Mouse (Mus musculus): ENCODE data around the gene Chd2.

DNA sequence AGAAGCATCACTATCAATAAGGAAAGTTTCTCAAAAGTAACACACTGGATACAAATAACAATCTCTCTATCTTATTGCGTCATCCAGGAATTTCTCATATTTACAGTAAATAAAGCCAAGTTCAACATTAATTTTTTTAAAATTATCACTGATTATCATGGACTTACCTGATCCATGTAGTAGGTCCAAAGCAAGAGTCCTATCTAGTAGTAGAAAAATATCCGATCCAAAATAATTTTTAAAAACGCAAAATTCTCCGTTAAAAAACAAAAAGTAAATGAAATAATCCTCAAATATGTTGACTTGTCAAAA lies 595 bp downstream of the Chd2 start:
- no peak for TF ChIP-seq CTCF (IDR thresholded peaks at IDR 0.05; ENCODE audit: control insufficient read depth, insufficient read depth, insufficient read length)
- no peak for TF ChIP-seq MYOD1 (IDR thresholded peaks at IDR 0.05; ENCODE audit: control insufficient read depth, insufficient read length, low read depth)
- no peak for TF ChIP-seq USF1 (IDR thresholded peaks at IDR 0.05; ENCODE audit: low read depth)
- TF ChIP-seq CEBPB (IDR thresholded peaks at IDR 0.05; ENCODE audit: low read depth), result peak; percentile 37
- no peak for TF ChIP-seq MAX (IDR thresholded peaks at IDR 0.05)
- TF ChIP-seq FOSL1 (IDR thresholded peaks at IDR 0.05; ENCODE audit: insufficient read depth, low read length, poor library complexity, severe bottlenecking), result no peak
